Mouse (Mus musculus) lung, postnatal 25 days (tissue): Measurements from ENCODE around the gene Slc9a9.
"Not testable (repeated sequence)": the region's sequence is repeated elsewhere in the genome, so short reads cannot be mapped to it uniquely, and the experiment has no call there.

ENCODE experiments used
- DNase-seq: peaks from one replicate; pipeline ENCODE4 v3.0.0; 2022; ENCODE audit warnings: low spot score

Slc9a9 gene

DNA sequence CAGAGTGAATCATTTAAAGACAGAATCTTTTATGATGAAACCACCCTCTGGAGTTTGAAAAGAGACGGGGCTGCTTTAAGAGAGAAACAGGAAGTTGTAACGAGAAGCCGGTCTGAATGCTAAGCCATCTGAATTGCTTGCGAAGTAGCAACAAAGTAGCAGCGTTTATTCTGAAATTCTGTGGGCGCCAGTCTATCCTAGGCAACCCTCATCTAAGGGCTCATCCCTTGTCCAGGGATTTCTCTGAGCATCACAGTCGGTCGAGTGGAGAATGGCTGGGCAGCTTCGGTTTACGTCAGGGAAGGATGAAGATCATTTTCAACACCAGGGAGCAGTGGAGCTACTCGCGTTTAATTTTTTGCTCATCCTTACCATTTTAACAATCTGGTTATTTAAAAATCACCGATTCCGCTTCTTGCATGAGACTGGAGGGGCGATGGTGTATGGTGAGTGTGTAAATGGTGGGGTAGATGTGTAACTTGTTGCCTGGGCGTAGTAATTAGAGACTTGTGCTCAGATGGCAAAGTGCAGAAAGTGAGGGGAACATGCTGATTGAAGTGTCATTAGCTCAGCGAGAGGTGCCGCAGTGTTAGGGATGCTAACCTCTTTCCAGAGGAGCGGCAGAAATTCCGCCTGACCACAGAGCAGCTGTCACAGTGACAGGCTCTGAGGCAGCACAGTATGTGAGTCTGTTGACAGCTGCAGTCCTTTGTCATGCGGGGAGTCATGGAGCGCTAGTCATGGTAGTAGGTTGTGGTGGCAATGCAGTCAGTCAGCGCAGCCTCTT lies at the start of gene Slc9a9:
TSS of gene Slc9a9 (plus strand) at position 119 of the 787 bp plus-strand sequence.
- peak; percentile 23 for DNase-seq

DNA sequence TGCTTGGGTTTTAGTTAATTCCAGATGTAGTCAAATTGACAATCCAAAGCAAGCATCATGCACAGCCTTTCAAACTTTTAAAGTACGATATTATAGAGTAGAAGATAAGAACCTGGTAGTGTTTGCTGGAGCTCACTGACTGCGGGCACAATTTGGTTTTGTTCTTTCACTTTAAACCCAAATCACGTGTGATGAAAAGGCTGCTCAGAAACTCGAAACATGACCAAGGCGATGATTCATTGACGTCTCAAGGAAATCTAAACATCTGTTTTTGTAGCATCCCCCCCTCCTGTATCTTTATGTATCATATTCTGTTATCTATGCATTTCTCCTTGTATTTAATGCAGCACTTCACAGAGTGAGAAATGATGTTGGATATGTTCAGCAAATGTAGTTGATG lies 49.4 kb upstream of the Slc9a9 start:
- no peak for DNase-seq

DNA sequence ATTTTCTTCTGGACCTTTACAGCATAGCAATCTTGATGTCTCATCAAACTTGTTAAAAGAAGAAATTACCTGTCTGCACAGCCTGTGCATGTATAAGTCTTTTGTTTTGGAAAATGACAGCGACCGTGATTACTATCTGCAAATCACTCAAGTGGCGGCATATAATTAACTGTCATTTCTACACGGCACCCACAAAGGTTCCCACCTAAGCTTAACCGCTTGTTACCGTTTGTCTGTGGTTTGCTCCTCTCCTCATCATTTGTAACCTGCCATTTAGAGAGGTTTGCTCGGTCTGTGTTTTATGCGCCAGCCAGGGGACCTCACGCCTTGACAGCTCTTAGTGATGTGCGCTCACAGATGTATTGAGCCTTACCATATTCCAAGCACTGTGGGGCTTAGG lies 48.9 kb upstream of the Slc9a9 start:
- DNase-seq = no peak

DNA sequence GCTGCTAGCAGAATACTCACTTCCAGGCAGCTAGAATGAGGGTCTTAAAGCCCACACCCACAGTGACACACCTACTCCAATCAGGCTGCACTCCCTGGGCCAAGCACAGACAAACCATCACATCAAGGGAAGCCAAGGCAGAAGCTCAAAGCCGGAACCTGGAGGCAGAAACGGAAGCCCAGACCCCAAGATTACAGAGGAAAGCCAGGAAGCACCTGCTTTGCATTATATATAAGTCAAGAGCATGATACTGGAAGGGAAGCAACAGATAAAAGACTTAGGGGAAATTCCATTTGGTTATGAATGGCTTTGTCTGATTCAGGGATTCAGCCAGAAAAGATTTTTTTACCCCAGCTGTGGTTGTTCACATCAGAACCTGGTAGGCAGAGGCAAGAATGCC lies 47.8 kb upstream of the Slc9a9 start:
- no peak for DNase-seq

DNA sequence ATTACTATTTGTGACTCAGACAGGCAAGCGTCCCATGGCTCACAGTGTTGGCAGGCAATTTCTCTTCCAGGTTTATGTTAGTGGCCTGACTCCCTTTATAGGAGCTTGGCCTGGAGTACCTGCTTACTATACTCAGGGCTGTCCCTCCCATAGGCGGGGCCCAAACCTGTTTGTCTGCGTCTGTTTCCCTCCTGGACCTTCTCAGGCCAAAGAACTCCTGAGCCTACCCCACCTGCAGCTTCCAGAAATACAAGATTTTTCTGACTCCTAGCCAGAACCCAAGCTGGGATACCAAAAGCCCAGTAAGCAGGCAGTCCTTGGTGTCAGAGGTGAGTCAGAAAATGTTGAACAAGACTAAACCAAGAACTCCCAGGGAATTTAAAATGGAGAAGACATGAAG lies 43.0 kb upstream of the Slc9a9 start:
- DNase-seq = no peak

DNA sequence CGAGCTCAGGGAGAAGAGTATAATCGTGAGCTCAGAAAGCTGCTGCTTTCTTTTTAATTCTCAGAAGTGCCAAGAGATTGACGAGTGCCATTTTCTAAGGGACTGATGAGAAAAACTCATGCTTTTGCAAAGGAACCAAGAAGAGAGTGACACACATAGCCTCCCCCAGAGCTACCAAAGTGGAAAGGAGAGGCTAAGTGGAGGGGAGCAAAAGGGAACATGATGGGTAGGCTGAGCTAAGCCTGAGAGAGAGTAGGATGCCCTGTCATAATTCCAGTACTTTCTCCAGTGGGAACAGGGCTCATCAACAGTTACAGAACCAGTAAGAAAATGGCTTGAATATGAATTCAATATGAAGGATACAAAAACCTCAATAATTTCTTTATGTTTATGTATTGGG lies 40.8 kb upstream of the Slc9a9 start:
- no peak for DNase-seq

DNA sequence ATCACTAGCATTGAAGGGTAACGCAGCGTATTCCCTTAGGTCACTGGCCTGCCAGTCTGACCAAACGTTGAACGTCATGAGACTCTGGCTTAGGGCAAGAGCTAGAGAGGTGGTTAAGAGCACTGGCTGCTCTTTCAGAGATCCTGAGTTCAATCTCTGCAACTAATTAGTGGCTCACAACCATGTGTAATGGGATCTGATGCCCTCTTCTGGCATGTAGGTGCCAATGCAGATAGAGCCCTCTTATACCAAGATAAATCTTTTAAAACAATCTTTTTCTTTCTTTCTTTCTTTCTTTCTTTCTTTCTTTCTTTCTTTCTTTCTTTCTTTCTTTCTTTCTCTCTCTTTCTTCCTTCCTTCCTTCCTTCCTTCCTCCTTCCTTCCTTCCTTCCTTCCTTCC lies 35.4 kb upstream of the Slc9a9 start:
- DNase-seq = not testable (repeated sequence)

DNA sequence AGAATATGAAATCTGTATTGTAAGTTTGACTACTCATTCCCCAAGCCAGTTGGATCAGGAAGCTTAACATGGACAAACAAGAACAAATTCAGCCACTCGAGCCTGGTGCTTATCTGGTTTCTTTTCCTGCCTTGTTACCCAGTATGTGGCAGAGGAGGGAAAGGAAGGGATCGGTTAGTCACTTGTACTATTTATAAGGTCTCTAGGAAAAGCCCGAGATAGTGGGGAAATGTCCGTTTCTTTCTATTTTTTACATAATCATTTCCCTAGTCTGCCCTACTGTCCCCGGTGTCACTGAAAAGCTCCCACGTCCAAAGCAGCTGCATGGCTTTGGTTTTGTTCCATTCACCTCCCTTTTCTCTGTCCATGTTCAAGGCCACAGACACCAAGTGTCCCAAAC lies 24.1 kb upstream of the Slc9a9 start:
- DNase-seq = no peak

DNA sequence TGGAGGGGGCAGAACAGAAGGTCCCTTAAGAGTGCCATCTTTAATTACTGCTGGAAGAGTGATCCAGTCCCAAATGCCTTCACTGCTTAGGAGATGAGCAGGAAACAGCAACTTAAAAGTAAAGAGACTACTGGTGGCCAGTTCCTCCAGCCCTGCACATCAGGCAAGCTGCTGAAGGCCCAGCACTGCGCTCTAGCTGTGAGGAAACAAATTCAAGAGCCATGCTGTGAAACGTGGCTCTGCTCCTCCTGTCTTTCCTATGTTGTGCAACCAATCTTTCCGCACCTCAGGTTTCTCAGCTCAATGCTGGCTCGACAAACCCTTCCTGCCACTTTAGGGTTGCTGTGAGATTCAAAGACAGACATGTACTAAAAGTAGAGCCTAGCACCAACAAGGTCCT lies 22.3 kb upstream of the Slc9a9 start:
- no peak for DNase-seq

DNA sequence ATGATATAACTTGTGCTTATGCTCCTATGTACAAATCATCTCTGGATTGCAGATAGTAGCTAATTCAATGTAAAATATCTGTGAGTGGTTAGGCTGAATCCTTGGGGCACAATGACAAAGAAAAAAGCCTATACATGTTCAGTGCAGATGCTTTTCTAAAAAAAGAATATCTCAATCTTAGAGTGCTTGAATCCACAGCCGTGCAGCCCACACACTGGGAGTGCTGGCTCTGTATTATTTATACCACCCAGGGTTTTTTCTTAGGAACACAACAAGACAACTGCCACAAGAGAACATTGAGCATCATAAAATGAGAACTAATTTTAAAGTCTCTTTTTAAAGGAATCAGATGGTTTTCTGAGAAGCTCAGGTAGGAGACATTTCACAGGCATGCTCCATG lies 19.7 kb upstream of the Slc9a9 start:
- DNase-seq = no peak

DNA sequence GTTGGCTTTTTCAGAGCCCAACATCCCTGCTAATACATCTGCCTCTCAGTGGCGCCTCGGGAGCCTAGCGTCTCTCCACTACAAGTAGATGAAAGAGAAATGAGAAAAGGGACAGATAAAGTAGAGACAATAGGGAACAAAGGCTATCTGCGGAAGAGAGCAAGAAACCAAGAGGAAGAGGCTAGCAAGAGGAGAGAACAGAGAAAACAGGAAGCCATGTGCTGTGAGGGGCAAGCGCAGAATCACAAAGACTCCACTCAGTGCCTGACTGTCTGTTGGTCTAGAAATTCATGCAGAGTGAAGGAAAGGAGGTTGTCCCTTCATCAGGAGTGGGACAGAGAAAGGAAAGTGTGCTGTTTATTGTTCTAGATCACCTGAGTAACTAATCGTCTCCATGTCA lies 16.5 kb upstream of the Slc9a9 start:
- no peak for DNase-seq

DNA sequence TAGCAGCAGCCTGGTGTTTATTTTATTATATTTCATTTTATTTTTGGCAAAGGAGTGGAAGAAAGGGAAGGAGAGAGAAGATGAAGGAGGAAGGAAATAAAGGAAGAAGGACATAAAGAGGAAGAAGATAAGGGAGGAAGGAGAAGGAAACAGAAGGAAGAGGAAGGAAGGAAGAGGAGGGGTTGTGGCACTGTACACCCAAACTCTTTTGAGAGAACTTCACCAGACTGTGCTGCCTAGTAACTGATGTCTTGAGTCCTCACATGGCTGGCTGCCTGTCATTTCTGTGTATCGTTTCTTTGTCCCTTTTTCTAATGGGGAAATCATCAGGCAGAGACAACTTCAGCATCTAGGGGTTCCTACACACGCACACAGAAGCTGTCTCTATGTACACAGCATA lies 15.9 kb upstream of the Slc9a9 start:
- DNase-seq = no peak

DNA sequence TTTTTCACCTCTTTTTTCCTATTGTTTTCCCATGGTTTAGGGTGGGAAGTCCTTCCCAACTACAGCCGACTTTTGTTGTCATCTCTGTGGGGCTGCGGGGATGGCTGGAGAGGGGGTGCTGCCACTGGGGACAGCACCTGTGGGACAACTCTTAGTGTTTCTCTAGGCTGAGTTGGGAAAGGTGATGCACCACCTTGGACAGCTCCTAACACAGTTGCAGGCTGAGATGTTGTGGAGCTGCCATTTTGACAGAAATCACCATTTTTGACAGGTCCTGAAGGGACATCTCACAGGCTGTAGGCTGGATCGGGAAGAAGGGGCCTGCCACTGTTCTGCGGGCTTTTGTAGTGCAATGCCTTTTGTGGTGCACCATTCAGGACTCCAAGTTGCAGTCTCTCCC lies 13.4 kb upstream of the Slc9a9 start:
- no peak for DNase-seq

DNA sequence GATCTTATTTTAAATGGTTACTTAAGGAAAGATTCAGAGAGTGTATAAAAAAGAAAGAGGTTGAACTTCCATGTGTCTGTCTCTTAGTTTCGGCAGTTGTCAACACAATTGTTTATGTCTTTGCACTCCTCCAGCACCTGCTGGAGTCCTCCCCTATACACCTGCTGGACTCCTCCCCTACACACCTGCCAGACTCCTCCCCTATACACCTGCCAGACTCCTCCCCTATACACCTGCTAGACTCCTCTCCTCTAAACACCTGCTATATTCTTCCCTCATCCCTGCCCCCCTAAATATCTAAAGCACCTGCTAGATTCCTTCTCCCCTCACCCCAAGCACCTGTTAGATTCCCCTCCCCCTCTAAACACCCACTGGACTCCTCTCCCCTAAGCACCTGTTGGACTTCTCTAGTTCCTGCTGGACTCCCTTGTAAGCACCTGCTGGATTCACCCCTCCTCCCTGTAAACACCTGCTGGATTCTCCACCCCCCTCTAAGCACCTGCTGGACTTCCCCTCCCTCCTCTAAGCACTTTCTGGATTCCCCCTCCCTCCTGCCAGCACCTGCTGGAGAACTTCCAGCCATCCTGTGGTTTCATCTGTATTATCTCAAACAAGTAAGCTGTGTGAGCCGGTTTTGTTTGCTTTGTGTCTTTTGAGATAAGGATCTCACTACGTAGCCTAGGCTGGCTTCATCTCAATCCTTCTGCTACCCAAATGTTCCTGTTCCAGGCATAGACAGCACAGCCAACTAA lies 10.1 kb upstream of the Slc9a9 start:
- peak; percentile 48 for DNase-seq

DNA sequence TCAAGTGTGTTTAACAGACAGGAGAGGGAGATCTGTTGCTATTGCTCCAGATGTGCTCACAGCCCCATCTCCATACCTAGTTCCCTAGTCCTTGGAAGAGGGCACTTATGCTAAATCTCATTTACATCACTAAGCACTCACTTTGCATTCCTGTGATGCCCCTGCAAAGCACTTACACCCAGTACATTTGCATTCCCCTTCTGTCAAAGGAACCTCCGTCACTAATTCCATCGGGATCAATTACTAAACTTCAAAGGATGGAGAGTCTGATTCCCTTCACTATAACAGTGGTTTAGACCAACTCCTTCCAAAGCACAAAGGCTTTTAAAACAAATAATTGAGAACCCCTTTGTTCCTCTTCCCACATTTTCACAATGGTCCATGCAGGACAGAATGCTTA lies 7.9 kb upstream of the Slc9a9 start:
- no peak for DNase-seq

DNA sequence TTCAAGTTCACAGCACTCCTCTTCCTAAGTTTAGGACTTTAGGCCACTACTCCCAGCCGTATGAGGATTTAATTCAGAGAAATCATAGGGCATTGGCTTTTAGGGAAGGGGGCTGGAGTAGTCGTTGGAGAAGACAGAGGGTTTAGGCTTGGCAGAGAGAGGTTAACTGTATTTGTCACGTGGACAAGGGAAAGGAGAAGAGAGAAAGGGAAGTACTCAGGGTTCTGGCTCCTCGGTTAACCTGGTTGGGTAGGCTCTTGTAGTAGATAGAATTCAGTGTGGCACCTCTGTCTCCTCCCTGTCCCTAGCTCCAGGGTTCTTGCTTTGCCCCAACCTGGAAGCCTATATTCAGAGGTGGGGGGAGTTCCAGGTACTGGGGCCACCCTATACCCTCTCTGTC lies 4.5 kb upstream of the Slc9a9 start:
- no peak for DNase-seq

DNA sequence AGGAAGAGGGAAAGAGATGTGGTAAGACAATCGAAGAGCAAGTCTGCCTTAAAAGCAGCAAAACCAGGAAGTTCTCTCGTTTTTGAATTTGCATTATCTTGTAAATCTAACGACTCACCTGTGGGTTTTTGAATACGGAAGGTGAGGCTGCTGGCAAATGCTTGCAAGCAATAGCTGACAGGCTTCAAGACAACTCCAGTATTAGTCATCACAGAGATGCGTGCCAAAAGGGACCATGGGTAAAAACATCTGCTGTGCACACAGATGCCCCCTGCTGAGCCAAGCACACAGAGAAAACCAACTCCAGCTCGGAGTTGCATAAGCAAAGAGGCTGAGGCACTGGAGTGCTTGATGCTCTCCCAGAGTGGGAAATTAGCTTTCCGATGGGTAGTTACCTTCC lies 1.1 kb upstream of the Slc9a9 start:
- peak; percentile 36 for DNase-seq

DNA sequence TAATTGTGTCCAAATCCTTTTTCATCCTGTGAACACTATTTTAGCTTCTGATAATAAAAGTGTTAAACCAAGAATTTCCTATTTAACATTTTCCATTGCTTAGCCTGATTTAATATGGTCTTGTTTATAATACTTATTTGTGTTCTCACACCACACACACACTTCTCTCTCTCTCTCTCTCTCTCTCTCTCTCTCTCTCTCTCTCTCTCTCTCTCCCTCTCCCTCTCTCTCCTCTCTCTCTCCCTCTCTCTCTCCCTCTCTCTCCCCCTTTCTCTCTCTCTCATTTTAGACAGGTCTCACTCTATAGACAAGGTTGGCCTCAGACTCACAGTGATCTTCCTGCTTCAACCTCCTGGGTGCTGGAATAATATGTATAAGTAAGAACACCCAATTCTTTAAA lies 995 bp downstream of the Slc9a9 start:
- DNase-seq = no peak

DNA sequence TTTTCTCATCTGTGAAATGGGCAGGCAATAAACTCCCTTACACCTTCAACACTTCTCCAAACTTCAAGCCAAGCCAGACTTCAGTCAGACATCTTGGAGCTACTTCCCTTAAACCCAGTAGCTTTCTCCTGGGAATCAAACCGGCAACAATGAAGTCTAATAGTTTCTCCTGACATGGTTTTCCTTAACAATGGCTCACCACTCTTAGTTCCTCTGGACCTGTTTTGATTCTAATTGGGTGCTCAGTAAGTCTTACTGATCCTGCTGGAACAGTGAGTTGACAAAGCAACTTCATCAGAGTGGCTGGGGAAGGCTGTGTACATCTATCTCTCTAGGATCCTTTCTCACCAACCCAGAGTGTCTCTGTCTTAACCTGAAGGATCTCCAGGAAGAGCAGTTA lies 5.0 kb downstream of the Slc9a9 start:
- DNase-seq = no peak

DNA sequence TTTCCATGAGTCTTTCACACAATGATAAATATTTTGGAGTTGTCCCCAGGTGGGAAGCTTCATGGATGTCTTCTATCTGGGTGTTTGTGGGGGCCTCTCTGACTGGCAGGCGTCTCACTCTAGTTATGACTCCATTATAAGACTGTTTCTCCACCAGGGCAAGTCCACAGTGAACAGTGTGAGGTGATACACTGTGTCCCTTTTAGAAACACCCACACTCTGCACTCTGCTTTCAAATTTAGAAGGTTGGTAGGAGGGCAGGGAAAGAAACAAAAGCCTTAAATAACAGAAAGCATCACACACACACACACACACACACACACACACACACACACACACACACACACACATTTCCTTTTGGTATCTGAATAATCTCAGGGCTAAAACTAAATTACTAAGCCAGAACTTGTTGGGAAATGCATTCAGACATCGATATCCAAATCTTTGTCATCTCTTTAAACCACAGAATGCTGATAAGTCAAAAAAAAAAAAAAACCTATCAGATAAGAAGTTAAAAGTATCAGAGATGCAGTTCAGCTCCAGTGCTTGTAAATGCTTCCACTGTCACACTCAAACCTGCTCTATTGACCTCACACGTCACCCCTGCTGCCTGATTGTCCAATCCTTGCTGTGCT lies 8.4 kb downstream of the Slc9a9 start:
- DNase-seq = no peak

DNA sequence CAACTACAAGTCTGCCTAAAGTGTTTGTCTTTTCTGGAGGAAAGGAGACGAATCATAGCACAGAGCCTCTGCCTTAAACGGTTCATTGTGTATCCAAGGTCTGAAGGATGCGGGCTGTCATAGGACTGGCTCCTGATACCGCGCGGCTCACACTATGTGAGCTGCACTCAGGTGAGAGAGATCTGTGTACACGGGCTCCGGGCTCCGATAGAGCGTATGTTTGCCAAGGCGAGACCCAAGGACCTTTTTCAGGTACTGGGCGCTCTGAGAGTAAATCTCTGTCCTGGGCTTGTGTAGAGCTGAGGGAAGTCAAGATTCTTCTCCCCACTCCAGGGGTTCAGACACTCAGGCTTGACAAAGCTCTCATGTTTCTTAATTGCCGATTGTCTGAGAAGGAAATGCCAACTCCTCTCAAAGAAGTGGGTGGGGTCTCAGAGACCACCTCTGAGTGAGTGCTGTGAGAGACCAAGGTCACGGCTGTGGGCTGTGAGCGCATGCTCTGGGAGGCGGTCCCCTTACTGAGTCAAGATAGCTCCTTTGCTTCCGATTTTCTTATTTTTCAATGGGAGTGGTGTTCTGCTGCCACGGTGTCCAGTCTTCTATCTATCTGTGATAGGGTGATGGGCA lies 10.9 kb downstream of the Slc9a9 start:
- no peak for DNase-seq

DNA sequence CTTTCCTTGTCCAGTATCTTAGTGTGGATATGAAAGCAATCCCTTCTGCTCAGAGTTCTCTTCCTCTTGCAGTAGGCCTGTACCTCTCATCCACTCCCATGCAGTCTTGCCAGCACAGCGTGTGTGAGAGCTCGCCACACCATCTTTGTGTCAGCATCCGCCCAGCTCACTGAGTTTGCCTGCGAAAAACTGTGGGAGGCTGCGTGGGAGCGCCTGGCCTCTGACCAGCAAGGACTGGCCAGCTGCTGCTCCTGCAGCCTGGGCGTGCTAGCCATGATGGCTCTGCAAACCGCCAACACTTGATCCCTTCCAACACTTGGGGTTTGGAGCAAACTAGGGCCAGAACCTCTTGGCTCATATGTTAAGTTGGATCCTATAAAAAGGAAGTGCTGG lies 11.4 kb downstream of the Slc9a9 start:
- DNase-seq = no peak

DNA sequence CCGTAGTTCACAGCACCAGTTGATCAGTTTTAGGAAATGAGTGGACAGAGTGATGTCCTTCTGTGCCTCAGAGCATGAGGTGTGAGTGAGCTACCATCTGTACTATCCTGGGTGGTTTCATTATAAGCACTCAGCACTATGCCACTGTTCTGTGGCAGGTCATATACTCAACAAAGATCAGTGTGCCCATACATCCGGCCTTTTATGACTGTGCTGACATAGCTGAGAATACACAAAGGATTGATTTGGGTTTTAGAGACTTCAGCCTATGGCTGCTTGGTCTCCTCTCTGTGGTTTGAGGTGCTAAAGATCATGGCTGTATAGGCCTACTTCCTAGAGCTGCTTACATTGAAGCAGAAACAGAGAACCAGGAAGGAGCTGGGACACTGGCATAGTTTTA lies 12.6 kb downstream of the Slc9a9 start:
- no peak for DNase-seq
